Mouse (Mus musculus) kidney, embryonic 16.5 days (tissue): Measurements from ENCODE around the gene Narfl. TPM values are rescaled to one million over a fixed set of nuclear protein-coding genes. Genes with fewer than 3 reads are reported as not detected.
A peak's percentile ranks its signal among the peaks of the same experiment; 100 is the strongest.

Experiments used
- ATAC-seq: fragments of 200-750 bp; cut with Nextera tagmentation; 2 replicates; pipeline ENCODE4 v1.8.0; 2017; ENCODE audit warnings: moderate TSS enrichment; ENCODE audit not compliant: low FRiP score, low TSS enrichment
- H3K27ac ChIP-seq: fragments of 300-500 bp; sonication (generic); 2 replicates; pipeline ENCODE4 v1.5.1; 2014; ENCODE audit warnings: low read length
- H3K27me3 ChIP-seq: fragments of 300-500 bp; sonication (generic); 2 replicates; pipeline ENCODE4 v1.6.1; 2014; ENCODE audit warnings: low read length, control low read depth, mixed read lengths; ENCODE audit not compliant: insufficient read depth
- H3K36me3 ChIP-seq: fragments of 300-500 bp; sonication (generic); 2 replicates; pipeline ENCODE4 v1.6.1; 2014; ENCODE audit warnings: low read length, control low read depth, mixed read lengths; ENCODE audit not compliant: insufficient read depth
- H3K4me1 ChIP-seq: fragments of 300-500 bp; sonication (generic); 2 replicates; pipeline ENCODE4 v1.6.1; 2014; ENCODE audit warnings: low read length, control low read depth, mixed read lengths; ENCODE audit not compliant: insufficient read depth
- H3K4me2 ChIP-seq: fragments of 300-500 bp; sonication (generic); replicated peaks from 2 replicates; pipeline ENCODE4 v1.6.1; 2014; ENCODE audit warnings: low read depth, low read length
- H3K4me3 ChIP-seq: fragments of 300-500 bp; sonication (generic); 2 replicates; pipeline ENCODE4 v1.5.1; 2014; ENCODE audit warnings: mild to moderate bottlenecking, low read length
- H3K9ac ChIP-seq: fragments of 300-500 bp; sonication (generic); replicated peaks from 2 replicates; pipeline ENCODE4 v1.6.1; 2014; ENCODE audit warnings: low read length
- H3K9me3 ChIP-seq: fragments of 300-500 bp; sonication (generic); 2 replicates; pipeline ENCODE4 v1.6.1; 2016; ENCODE audit warnings: low read length, control low read depth
- WGBS: fragments of 180-500 bp; shearing (Covaris S2); extraction: QIAGEN DNeasy Blood & Tissue Kit; methylation state at CpG from one replicate; pipeline ENCODE4 v1.1.7; 2014; 5-methylcytosine and 5-hydroxymethylcytosine counted together
- polyA plus RNA-seq: library from polyadenylated mRNA; unstranded; fragments of >200 nt; fragmentation: Nextera tagmentation; extraction: Ambion mirVana; gene quantifications from 2 replicates; pipeline ENCODE4 v1.2.1, GENCODE M21; 2015

The Narfl gene
- polyA plus RNA-seq, 1 experiment from 2014 or later: 39.2 TPM

DNA sequence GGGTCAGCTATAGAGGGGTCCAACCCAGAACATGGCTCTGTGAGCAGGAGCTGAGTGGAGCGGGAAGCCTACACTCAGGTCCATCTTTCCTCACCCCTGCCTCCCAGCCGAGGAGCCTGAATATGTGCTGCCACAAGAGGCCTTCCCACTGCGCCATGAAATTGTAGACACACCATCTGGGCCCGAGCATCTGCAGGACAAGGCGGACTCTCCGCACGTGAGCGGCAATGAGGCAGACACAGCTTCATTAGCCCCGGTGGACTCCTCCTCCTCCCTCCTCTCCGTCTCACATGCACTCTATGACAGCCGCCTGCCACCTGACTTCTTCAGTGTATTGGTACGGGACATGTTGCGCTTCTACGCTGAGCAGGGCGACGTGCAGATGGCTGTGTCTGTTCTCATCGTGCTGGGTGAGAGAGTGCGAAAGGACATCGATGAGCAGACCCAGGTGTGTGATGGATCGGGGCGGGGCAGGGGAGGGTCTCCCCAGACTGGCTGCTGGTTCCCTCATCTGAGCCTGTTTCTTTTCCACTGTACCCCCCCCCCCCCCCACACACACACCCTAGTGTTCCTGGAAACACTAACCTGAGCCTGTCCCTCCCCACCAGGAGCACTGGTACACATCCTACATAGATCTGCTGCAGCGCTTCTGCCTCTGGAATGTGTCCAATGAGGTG lies 54.1 kb downstream of the Narfl start:
- ATAC-seq: no peak
- WGBS: 86% methylated on average over 22 of the region's 22 CpGs
- Histone ChIP-seq H3K36me3 (peaks cover 30% of the 10 kb centered on the region), H3K27ac (peak overlapping the region; percentile 86; the same call in 1 of the 2 replicates), H3K27me3 (no peaks in the 10 kb centered on the region), H3K9ac (no peak overlapping the region), H3K9me3 (no peaks in the 10 kb centered on the region), H3K4me3 (no peak overlapping the region; the same call in 1 of the 2 replicates), H3K4me1 (peaks cover 51% of the 10 kb centered on the region), H3K4me2 (no peak overlapping the region)

- H3K36me3 ChIP-seq: peaks cover 30% of the 10 kb centered on the region
- no peaks in the 10 kb centered on the region for H3K9me3 ChIP-seq
- ATAC-seq: no peak
- H3K4me2 ChIP-seq: peak overlapping the region; percentile 64
- H3K27me3 ChIP-seq: no peaks in the 10 kb centered on the region
- H3K4me3 ChIP-seq: peak overlapping the region; percentile 58
- peaks cover 51% of the 10 kb centered on the region for H3K4me1 ChIP-seq
- H3K9ac ChIP-seq: peak overlapping the region; percentile 75
- WGBS: 84% methylated on average over 8 of the region's 8 CpGs
- H3K27ac ChIP-seq: peak overlapping the region; percentile 86
Observed at GRCm38 (mm10) chr17:25828223-25828594, 54.6 kb downstream of the Narfl start.

GRCm38 (mm10) chr17:25828712-25829557 lies 55.4 kb downstream of the Narfl start, which contains the start of gene Jmjd8:
Jmjd8 (plus strand) TSS chr17:25828867.
- 0% methylated on average over 32 of the region's 32 CpGs for WGBS
- Histone ChIP-seq H3K9me3 (no peaks in the 10 kb centered on the region), H3K9ac (peak within 1 kb of the TSS; percentile 75), H3K27me3 (no peaks in the 10 kb centered on the region), H3K4me1 (peaks cover 50% of the 10 kb centered on the region), H3K4me3 (peak within 1 kb of the TSS; percentile 58), H3K36me3 (peaks cover 30% of the 10 kb centered on the region), H3K27ac (peak within 1 kb of the TSS; percentile 86), H3K4me2 (peak within 1 kb of the TSS; percentile 64)
- ATAC-seq: peak; percentile 24; the same call in 1 of the 2 replicates

DNA sequence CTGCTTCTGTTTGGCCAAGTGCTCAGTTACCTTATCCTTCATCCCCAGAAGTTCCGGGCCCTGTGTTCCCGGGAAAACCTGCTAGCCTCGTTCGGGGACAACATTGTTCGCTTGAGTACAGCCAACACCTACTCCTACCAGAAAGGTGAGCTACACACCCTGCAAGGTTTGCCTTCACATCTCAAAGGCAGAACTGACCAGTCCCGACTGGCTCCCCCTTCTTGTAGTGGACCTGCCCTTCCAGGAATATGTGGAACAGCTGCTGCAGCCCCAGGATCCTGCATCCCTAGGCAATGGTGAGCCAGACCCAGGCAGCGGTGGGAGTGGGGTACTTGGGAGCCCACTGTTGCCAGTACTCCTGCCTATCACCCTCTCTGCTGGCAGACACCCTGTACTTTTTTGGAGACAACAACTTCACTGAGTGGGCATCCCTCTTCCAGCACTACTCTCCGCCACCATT lies 56.0 kb downstream of the Narfl start:
- peak overlapping the region; percentile 75 for H3K9ac ChIP-seq
- peak overlapping the region; percentile 58 for H3K4me3 ChIP-seq
- H3K4me1 ChIP-seq: peaks cover 50% of the 10 kb centered on the region
- peak overlapping the region; percentile 64 for H3K4me2 ChIP-seq
- no peak for ATAC-seq
- 33% methylated on average over 8 of the region's 8 CpGs for WGBS
- H3K9me3 ChIP-seq: no peaks in the 10 kb centered on the region
- peak overlapping the region; percentile 86 for H3K27ac ChIP-seq
- H3K27me3 ChIP-seq: no peaks in the 10 kb centered on the region
- peaks cover 30% of the 10 kb centered on the region for H3K36me3 ChIP-seq

GRCm38 (mm10) chr17:25830200-25830753 lies 56.7 kb downstream of the Narfl start:
- H3K27ac ChIP-seq: no peak overlapping the region
- WGBS: 78% methylated on average over 4 of the region's 4 CpGs
- no peaks in the 10 kb centered on the region for H3K9me3 ChIP-seq
- H3K27me3 ChIP-seq: no peaks in the 10 kb centered on the region
- peaks cover 50% of the 10 kb centered on the region for H3K4me1 ChIP-seq
- no peak overlapping the region for H3K9ac ChIP-seq
- ATAC-seq: no peak
- peaks cover 30% of the 10 kb centered on the region for H3K36me3 ChIP-seq
- H3K4me2 ChIP-seq: peak overlapping the region; percentile 64
- H3K4me3 ChIP-seq: no peak overlapping the region

DNA sequence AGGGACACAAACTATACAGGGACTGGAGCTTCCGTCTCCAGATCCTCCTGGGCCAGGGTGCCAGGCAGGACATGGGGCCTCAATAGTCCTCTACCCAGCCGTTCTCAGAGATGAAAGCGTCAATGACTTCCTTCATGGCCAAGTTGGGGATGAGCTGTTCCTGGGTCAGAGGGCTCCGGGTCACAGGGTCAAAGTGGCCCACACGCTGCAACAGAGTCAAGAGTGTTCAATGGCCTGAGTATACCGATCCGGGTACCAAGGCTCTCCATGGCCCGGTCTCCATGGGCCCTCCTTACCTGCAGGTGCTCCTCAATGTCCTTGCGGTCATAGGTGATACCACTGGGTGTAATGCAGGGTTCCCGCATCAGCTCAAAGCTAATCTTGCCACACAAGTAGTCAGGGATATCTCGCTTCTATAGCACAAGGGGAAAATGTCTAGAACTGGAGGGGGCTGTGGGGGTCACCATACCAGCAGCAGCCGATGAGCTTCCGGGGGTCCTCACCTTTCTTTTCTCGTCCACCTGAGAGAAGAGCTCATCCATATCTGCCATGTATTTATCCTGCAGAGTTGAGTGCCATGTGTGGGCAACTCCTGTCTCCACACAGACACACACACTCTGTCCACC lies 57.3 kb downstream of the Narfl start:
- WGBS: 85% methylated on average over 14 of the region's 14 CpGs
- no peaks in the 10 kb centered on the region for H3K27me3 ChIP-seq
- H3K27ac ChIP-seq: no peak overlapping the region
- ATAC-seq: no peak
- peak overlapping the region; percentile 95 for H3K4me2 ChIP-seq
- H3K4me3 ChIP-seq: peak overlapping the region; percentile 82
- H3K9me3 ChIP-seq: no peaks in the 10 kb centered on the region
- peaks cover 30% of the 10 kb centered on the region for H3K36me3 ChIP-seq
- no peak overlapping the region for H3K9ac ChIP-seq
- H3K4me1 ChIP-seq: peaks cover 55% of the 10 kb centered on the region

- WGBS: 48% methylated on average over 21 of the region's 21 CpGs
- Histone ChIP-seq H3K27me3 (no peaks in the 10 kb centered on the region), H3K4me1 (peaks cover 63% of the 10 kb centered on the region), H3K36me3 (peaks cover 25% of the 10 kb centered on the region), H3K4me3 (peak overlapping the region; percentile 82), H3K4me2 (peak overlapping the region; percentile 95), H3K27ac (peak overlapping the region; percentile 90), H3K9me3 (no peaks in the 10 kb centered on the region), H3K9ac (peak overlapping the region; percentile 88)
- ATAC-seq: no peak
Observed at GRCm38 (mm10) chr17:25831451-25832281, 58.1 kb downstream of the Narfl start.

GRCm38 (mm10) chr17:25832436-25833290 lies 59.1 kb downstream of the Narfl start:
- Histone ChIP-seq H3K4me1 (peaks cover 73% of the 10 kb centered on the region), H3K4me2 (peak overlapping the region; percentile 95), H3K9ac (peak overlapping the region; percentile 88), H3K27ac (peak overlapping the region; percentile 99), H3K27me3 (no peaks in the 10 kb centered on the region), H3K36me3 (peaks cover 18% of the 10 kb centered on the region), H3K9me3 (no peaks in the 10 kb centered on the region), H3K4me3 (peak overlapping the region; percentile 82)
- ATAC-seq: peak; percentile 91
- WGBS: under 1% methylated on average over 69 of the region's 77 CpGs
